Mouse (Mus musculus): ENCODE measurements around the gene Gss.

DNA sequence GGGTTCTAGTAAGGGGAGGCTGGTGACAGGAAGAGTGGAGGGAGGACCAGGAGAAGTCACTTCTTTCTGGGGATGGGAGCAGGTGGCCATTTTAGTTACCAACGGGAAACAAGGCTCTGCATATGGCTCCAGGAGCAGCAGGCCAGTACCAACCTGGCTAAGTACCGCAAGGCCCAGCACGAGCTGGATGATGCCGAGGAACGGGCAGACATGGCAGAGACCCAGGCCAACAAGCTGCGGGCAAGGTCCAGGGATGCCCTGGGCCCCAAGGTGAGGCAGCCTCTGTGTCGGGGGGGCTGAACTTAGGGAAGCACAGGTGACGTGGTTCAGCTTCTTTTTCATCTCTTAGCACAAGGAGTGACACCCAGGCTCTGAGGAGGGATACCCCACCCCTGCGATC, 41.1 kb upstream of the Gss start:
- TF ChIP-seq TAL1 (IDR thresholded peaks at IDR 0.05; ENCODE audit: low read length) = no peak
- TF ChIP-seq GATA1 (IDR thresholded peaks at IDR 0.05; ENCODE audit: low read length) = no peak
